Mouse (Mus musculus) hematopoietic stem cell, adult 5-6 weeks (primary cell): ENCODE results near the gene Shc3. TPM values are rescaled to one million over a fixed set of nuclear protein-coding genes. Genes with fewer than 3 reads are reported as not detected.
A peak's percentile ranks its signal among the peaks of the same experiment; 100 is the strongest.

Source experiments
- ATAC-seq, 2 experiments: fragments of 125-278 bp in 1 of 2; replicated peaks in 1 of 2; 2 replicates each; pipeline ENCODE4 v1.8.0; 2016 to 2017; ENCODE audit warnings: inconsistent platforms in 2 of 2, mild to moderate bottlenecking in 2 of 2, moderate number of reproducible peaks in 2 of 2, low read depth in 1 of 2, moderate TSS enrichment in 1 of 2; ENCODE audit not compliant: low FRiP score in 2 of 2, poor library complexity in 2 of 2, severe bottlenecking in 2 of 2, insufficient read depth in 1 of 2, low TSS enrichment in 1 of 2
- total RNA-seq: library from RNA; stranded (forward); fragments of 172-1452, 232-1000 nt; gene quantifications from 2 replicates; pipeline ENCODE4 v1.2.3, GENCODE M21; 2017

Shc3 gene
- not detected in 2 replicates for total RNA-seq

DNA sequence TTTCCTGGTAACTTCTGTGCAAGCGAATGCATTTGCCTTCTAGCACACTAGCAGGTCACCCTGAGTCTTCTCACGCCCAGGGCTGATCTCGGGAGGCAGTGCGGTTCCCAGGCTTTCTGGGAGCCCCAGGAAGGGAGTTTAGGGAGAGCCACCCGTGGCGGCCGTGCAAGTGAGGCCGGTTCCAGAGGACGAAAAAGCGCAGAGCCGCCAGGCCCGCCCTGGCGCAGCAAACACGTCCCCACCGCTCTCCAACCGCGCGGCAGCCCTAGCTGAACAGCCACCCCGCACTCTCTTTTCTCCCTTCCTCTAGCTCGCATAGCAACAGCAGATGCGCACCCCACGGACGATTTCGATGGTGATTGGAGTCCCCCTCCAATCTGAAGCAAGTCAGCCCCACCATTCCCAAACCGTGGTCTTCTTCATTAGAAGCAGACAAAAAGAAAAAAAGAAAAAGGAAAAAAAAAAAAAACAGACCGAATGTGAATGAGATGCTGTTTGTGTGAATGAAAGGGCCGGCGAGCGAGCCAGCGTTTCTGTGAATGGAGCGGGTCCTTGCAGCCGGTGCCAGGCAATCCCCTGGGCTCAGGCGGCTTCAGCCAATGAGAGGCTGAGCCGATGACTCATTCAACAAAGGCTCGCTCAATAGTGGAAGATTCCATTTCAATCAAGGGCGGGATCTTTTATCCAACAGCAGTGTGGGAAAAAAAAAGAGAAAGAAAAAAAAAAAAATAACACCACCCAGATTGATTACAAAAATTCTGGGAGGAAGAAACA is at the start of gene Shc3:
Shc3 (minus strand) TSS at position 509 of the 774 bp plus-strand sequence.
- no peak for ATAC-seq

- ATAC-seq, result no peak
These were observed 49.4 kb upstream of the Shc3 start for GRCm38 (mm10) chr13:51618602-51619001.

GRCm38 (mm10) chr13:51617861-51618260 is 48.6 kb upstream of the Shc3 start:
- no peak for ATAC-seq

DNA sequence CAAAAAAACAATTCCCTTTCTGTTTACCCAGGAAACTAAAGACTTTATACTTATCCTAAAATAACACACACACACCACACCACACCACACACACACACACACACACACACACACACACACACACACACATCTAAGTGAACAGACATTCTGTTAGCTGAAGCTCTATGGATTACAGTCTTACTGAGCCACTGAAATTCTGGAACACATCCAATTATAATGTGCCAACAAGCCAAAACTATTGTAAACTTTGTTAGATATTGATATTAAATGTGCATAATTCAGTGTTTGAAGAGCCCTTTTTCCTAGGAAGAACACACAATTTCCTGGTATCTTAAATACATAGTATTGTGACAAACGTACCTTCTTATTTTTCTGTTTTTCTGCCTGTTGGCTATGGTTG is 48.1 kb upstream of the Shc3 start:
- ATAC-seq, result no peak

- ATAC-seq, result peak in 1 of 2 experiments; percentile 42; a peak in 1 of 4 replicates
These were observed 47.3 kb upstream of the Shc3 start for GRCm38 (mm10) chr13:51616417-51617044.

DNA sequence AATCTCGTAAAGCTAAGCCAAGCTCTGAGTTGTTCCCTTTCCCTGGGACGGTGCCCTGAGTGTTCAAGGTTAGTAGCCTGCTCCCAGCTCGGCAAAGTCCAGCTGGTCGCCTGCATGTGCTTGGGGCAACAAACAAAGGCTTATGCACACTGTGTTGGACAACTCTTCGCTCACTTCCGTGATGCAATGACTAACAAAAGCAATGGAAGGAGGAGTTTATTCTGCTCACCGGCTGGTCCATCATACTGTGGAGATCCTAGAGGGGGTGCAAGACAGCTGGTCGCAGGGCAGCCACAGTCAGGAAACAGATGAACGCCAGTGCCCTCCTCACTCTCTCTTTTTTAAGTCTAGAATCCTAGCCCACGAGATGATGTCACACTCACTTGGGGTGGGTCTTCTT is 46.6 kb upstream of the Shc3 start:
- ATAC-seq, result peak in 1 of 2 experiments; percentile 17; a peak in 1 of 4 replicates

DNA sequence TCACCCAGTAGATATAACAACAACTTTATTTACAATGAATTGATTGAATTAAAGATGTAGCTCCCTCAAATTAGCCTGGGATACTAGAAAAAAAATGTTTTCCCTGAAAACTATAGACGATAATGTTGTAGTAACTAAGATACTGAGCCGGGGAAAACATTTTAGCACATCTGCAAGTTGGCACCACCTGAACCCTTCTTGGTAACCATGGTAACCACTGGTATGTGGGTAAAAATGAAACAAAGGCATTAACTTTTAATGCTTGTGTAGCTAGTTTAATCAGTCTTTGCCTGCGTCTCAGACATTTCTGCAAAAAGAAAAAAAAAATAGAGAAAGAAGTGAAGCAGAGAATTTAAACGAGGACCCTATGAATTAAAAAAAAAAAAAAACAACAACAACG is 42.3 kb upstream of the Shc3 start:
- no peak for ATAC-seq

- no peak for ATAC-seq
These were observed 41.8 kb upstream of the Shc3 start for GRCm38 (mm10) chr13:51611060-51611459.

- no peak for ATAC-seq
These were observed 40.0 kb upstream of the Shc3 start for GRCm38 (mm10) chr13:51609231-51609630.

- no peak for ATAC-seq
These were observed 34.6 kb upstream of the Shc3 start for GRCm38 (mm10) chr13:51603894-51604244.

GRCm38 (mm10) chr13:51603221-51603893 is 34.1 kb upstream of the Shc3 start:
- ATAC-seq, result no peak

DNA sequence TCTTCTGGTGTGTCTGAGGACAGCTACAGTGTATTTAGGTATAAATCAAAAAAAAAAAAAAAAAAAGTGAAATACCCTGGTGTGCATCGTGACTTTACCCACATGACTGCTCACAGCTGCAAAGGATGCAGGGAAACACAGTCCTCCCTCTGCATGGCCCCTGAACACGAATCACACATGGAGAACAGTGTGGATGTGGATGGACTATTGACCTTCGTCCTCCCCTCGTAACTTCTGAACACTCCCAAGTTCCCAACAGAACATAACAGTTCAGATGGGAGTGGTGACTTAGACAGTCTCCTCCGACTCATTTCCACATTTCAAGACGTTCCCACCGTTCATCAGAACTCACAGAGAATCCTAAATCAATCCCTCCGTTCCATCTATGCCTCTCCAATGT is 33.5 kb upstream of the Shc3 start:
- ATAC-seq, result no peak

DNA sequence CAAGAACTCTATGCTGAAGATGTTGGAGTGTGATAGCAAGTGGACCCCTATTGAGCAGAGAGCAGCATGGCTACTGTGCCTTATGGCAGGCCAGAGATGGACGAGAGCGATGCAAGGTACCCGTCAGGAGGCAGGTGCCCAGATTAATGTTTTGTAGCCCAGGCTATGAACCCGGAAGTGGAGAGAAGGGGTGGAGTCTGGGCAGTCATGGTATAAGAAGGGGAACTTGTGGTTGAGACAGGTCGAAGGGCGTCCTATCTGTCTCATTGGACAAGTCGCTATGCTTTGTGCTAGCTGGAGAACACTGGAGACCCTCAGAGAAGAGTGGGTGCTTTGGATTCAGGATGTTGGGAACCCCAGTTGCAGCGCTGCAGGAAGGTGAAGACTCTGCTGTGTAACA is 30.9 kb upstream of the Shc3 start:
- no peak for ATAC-seq

GRCm38 (mm10) chr13:51598063-51598462 is 28.8 kb upstream of the Shc3 start:
- ATAC-seq, result peak in 1 of 2 experiments; percentile 53; a peak in 1 of 4 replicates

DNA sequence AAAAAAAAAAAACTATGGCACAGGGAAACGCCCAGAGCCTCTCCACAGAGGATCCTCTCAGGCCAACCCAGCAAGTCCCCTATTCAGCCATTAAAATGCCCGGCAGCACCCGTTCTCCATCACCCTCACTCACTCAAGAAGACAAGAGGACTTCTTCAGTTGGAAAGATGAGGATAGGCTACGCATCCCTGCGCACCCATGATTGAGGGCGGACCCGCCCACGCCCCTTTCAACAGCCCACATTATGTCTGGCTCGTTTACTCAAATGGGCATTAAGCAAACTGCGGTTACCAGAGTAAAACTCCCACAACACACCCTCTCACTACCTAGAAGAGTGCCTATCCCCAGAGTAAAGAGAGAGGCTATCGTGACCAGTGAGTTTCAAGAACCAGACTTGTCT is 26.2 kb upstream of the Shc3 start:
- ATAC-seq, result no peak

DNA sequence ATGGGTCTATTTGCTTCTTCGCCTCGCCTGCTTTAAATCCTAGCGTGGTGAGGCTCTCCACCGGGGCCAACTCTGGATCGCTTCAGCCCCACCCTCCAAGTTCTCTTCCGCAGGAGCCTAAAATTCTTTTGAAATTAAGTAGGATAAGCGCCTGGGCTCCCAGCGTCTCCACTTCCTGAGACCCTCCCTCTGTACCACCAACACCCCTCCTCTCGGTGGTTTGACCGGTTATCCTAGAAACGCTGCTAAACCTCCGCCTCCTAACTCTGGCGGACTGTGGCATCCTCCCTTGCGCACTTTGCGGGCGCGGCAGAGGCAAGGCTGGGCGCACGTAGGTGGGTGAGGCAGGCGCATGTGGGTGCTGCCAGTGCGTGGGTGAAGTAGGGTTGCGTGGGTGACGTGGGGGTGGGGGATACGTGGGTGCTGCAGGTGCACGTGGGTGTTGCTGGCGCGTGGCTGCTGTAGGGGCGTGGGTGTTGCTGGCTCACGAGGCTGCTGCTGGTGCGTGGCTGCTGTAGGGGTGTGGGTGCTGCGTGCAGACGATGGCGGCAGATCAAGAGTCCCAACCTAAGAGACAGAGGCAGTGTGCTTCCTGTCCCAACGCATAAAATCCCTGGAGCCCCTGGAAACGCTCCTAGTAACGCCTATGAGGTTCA is 25.6 kb upstream of the Shc3 start:
- ATAC-seq, result no peak

- no peak for ATAC-seq
These were observed 18.8 kb upstream of the Shc3 start for GRCm38 (mm10) chr13:51588005-51588404.

- no peak for ATAC-seq
These were observed 13.0 kb upstream of the Shc3 start for GRCm38 (mm10) chr13:51582204-51582603.
